Mouse (Mus musculus) spleen, adult 18-20 months (tissue): Measurements from ENCODE around the gene Klk8.
A peak's percentile ranks its signal among the peaks of the same experiment; 100 is the strongest.

Experiments
- DNase-seq, 2 experiments: peaks; one replicate each; pipeline ENCODE4 v3.0.0; 2022; ENCODE audit warnings: mixed read lengths in 2 of 2

Gene Klk8

DNA sequence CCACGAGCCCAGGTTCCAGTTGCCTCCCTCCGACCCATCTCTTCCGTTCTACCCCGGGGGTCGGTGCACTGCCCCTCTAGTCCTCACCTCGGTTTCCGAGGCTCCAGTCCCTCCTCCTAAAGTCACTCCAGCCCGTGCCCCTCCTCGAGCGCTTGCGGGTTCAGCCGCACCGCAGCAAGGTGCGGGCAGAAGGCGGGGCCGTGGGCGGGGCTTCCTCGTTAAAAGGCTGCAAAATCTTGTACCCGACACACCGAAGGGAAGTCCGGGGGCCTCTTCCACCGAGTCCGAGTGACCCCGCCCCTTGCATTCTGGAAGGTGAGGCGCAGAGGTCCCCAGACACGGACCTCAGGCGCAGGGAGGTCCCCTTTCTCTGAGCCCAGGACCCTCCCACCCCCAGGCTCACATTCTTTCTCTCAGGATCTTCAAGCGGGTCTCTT, at the start of gene Klk8:
TSS of gene Klk8 (plus strand) at position 245 of the 437 bp plus-strand sequence.
- peak in 1 of 2 experiments; percentile 45 for DNase-seq

- DNase-seq: no peak
Observed at GRCm38 (mm10) chr7:43747788-43748187, 49.6 kb upstream of the Klk8 start.

DNA sequence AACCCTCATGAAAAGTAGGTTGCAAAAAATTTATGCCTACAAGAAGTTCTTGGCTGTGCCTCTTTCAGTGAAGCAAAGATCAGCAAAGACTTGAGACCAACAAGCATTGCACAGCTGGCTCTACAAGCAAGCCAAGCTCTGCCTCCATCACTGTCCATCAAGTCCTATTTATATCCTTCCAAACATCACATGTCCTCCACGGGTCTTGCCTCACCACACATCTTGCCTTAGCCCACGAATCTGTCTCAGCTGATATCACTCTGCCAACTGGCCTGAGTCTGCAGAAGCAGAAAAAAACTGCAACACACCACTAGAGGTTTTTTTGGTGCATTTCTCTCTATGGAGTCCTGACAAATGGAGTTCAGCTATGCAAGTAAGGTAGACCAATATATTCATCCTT, 44.6 kb upstream of the Klk8 start:
- no peak for DNase-seq

DNA sequence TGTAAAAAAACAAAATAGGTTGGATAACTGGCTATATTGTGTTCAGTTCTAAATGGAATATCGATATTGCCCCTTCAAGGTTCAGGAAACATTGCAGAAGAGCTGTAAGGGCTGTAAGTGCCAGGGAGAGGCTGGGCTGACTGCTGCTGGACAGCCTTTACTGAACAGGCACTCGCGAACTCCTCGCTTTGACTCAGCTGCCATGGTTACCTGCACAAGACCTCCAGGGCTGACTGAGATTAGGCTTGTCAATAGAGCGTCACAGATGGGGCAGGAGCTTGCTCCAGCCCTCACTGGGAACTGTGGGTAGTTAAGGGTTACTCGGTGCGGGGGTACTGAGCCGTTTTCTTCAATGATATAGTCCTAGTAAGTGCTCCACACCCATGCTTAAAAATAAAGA, 30.9 kb upstream of the Klk8 start:
- no peak for DNase-seq

GRCm38 (mm10) chr7:43768597-43768996, 28.8 kb upstream of the Klk8 start, which contains the start of gene Klk12:
Gene Klk12 (plus strand): TSS chr7:43768897.
- no peak for DNase-seq

GRCm38 (mm10) chr7:43769636-43770035, 27.7 kb upstream of the Klk8 start:
- DNase-seq: no peak

GRCm38 (mm10) chr7:43770701-43771100, 26.7 kb upstream of the Klk8 start:
- no peak for DNase-seq

- DNase-seq: no peak
Observed at GRCm38 (mm10) chr7:43771916-43772315, 25.5 kb upstream of the Klk8 start.

GRCm38 (mm10) chr7:43772901-43773300, 24.5 kb upstream of the Klk8 start:
- DNase-seq: no peak

- DNase-seq: no peak
Observed at GRCm38 (mm10) chr7:43774364-43774763, 23.0 kb upstream of the Klk8 start, which contains the start of gene Klk11. Gene Klk11 (plus strand): TSS chr7:43774604.

GRCm38 (mm10) chr7:43774802-43775201, 22.6 kb upstream of the Klk8 start:
- no peak for DNase-seq

GRCm38 (mm10) chr7:43775311-43776057, 21.9 kb upstream of the Klk8 start:
- no peak for DNase-seq

GRCm38 (mm10) chr7:43776506-43776905, 20.9 kb upstream of the Klk8 start:
- no peak for DNase-seq

DNA sequence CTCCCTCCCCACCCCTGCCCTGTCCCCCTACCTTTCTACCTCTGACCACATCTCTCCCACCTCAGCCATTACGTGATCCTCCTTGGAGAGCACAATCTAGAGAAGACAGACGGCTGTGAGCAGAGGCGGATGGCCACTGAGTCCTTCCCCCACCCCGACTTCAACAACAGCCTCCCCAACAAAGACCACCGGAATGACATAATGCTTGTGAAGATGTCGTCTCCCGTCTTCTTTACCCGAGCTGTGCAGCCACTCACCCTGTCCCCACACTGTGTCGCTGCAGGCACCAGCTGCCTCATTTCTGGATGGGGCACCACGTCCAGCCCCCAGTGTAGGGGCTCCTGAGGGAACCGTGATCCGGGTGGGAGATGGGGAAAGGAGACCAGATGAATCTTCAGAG, 20.0 kb upstream of the Klk8 start:
- DNase-seq: no peak

GRCm38 (mm10) chr7:43778176-43778970, 19.0 kb upstream of the Klk8 start:
- no peak for DNase-seq

GRCm38 (mm10) chr7:43780241-43780640, 17.1 kb upstream of the Klk8 start:
- no peak for DNase-seq

DNA sequence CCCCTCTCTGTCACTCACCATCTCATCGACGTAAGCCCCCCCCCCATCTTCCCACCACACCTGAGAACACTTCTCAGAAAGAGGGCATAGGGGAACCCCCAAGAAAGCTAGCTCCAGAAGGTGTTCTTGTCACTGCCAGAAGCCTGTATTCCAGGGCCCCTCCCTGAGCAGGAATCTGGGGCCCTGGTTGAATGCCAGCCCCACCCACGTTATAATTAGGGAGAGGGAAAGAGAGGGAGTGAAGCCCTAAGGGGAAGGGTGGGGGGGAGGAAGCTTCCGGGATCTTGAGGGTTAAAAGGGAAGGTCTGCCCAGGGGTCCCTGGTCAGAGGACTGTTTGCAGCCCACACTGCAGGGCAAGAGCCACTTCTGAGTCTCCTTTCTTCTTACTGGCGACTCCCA, 16.6 kb upstream of the Klk8 start, which contains the start of gene Klk10:
TSS of gene Klk10 (plus strand) at position 290 of the 400 bp plus-strand sequence.
- no peak for DNase-seq

- no peak for DNase-seq
Observed at GRCm38 (mm10) chr7:43781541-43781940, 15.8 kb upstream of the Klk8 start.

- peak; percentile 36 to 75 for DNase-seq
Observed at GRCm38 (mm10) chr7:43782275-43783265, 14.8 kb upstream of the Klk8 start.

- DNase-seq: no peak
Observed at GRCm38 (mm10) chr7:43785286-43785685, 12.1 kb upstream of the Klk8 start.

DNA sequence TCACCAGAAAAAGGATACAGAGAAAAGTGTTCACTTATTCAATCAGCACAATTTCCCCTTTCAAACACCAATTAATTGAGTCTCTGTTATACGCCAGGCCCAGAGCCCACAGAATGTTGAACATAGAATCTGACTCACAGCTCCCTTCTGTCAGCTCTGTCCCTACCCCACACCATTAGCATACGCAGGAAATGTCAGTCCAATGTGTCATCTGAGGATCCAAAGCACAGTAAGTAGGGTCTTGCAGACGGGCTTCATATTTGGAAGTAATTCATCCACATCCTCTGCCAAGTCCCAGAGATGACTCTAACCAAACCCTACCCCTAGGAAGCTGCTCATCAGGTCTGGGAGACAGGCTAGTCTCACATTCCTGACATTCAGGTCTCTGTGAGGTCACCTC, 9.3 kb upstream of the Klk8 start:
- DNase-seq: no peak

DNA sequence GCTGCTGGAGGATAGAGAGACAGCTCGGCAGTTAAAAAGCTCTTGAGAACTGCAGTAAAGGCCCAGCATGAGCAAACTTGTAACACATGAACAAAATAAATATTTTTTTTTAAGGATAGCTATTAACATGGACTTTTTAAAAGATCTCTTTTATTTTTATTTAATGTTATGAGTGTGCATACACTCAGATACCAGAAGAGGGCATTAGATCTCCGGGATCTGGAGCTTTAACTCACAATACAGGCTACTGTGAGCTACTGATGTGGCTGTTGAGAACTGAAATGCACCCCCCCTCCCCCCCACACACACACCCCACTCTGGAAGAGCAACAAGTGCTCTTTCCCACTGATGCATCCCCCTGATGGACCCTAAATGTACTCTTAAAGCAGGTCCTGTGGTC, 8.1 kb upstream of the Klk8 start:
- no peak for DNase-seq

GRCm38 (mm10) chr7:43791591-43791990, 5.8 kb upstream of the Klk8 start, which contains the start of gene Klk9:
Gene Klk9 (plus strand): TSS chr7:43791891.
- DNase-seq: no peak
